ENCODE assay signal across 8 mouse cellular contexts in genomic region chrX:142390909-142391265, GRCm38 (mm10). TPM values are rescaled to one million over a fixed set of nuclear protein-coding genes. Genes with fewer than 3 reads are reported as not detected.
DNase-seq lines count a peak whose midpoint lies in the region; ATAC-seq and TF ChIP-seq lines count a peak whose summit lies in the region.

No protein-coding gene starts in this region.

- ATAC-seq in heart, embryonic 15.5 days (replicated peaks; ENCODE audit: insufficient number of reproducible peaks, insufficient read depth, low FRiP score, low read depth): no peak
- ATAC-seq in G1E (ENCODE audit: extremely low read depth, insufficient number of reproducible peaks, low FRiP score, poor library complexity, severe bottlenecking): peak; percentile 36
- ATAC-seq in hindbrain, embryonic 11.5 days (ENCODE audit: low FRiP score): no peak

- H3K9ac ChIP-seq in heart, embryonic 15.5 days: peak overlapping the region; percentile 71
- peak overlapping the region; percentile 56 for H3K9ac ChIP-seq in hindbrain, embryonic 11.5 days (ENCODE audit: low read depth, low read length)

- intact Hi-C loops in heart, postnatal 36 days (cut with DNase I): loop anchor here (5.0 kb wide), 1 partner anchor 291 kb away; the partner anchor contains the start of gene Tmem164

- H3K27ac ChIP-seq in heart, embryonic 15.5 days: peak overlapping the region; percentile 75
- no peak overlapping the region; the same call in 1 of the 2 replicates for H3K27ac ChIP-seq in hindbrain, embryonic 11.5 days (ENCODE audit: low read depth, low read length)
- peak overlapping the region; percentile 90 for H3K27ac ChIP-seq in midbrain, embryonic 10.5 days (replicated peaks)

- no peaks in the 10 kb centered on the region for H3K27me3 ChIP-seq in heart, embryonic 15.5 days
- no peaks in the 10 kb centered on the region for H3K27me3 ChIP-seq in G1E (ENCODE audit: insufficient read depth, low read length)
- peaks cover 5% of the 10 kb centered on the region for H3K27me3 ChIP-seq in hindbrain, embryonic 11.5 days (ENCODE audit: control insufficient read depth, insufficient read depth, low read length)
- H3K27me3 ChIP-seq in midbrain, embryonic 10.5 days (ENCODE audit: low read depth, poor library complexity, severe bottlenecking): peaks cover 59% of the 10 kb centered on the region

- no peak for TF ChIP-seq CTCF in G1E (IDR thresholded peaks at IDR 0.05; ENCODE audit: low read depth, low read length)

- 34% methylated on average over 7 of the region's 7 CpGs for WGBS in heart, embryonic 15.5 days
- WGBS in hindbrain, embryonic 11.5 days: 38% methylated on average over 7 of the region's 7 CpGs
- WGBS in midbrain, embryonic 10.5 days: 43% methylated on average over 7 of the region's 7 CpGs

- peak overlapping the region; percentile 76 for H3K4me3 ChIP-seq in heart, embryonic 15.5 days
- peak overlapping the region; percentile 77 for H3K4me3 ChIP-seq in G1E (ENCODE audit: low read depth, low read length)
- H3K4me3 ChIP-seq in hindbrain, embryonic 11.5 days (ENCODE audit: low read depth, low read length): peak overlapping the region; percentile 59
- peak overlapping the region; percentile 67 for H3K4me3 ChIP-seq in midbrain, embryonic 10.5 days

- no peaks in the 10 kb centered on the region for H3K4me1 ChIP-seq in heart, embryonic 15.5 days (replicated peaks)
- peaks cover 18% of the 10 kb centered on the region for H3K4me1 ChIP-seq in G1E (ENCODE audit: insufficient read depth, low read depth, low read length)
- no peaks in the 10 kb centered on the region for H3K4me1 ChIP-seq in hindbrain, embryonic 11.5 days (replicated peaks; ENCODE audit: control insufficient read depth, insufficient read depth, low read length)
- H3K4me1 ChIP-seq in midbrain, embryonic 10.5 days: peaks cover 9% of the 10 kb centered on the region

- peak overlapping the region; percentile 65 for H3K4me2 ChIP-seq in heart, embryonic 15.5 days
- H3K4me2 ChIP-seq in hindbrain, embryonic 11.5 days (replicated peaks; ENCODE audit: low read depth, low read length): peak overlapping the region; percentile 40

- H3K36me3 ChIP-seq in heart, embryonic 15.5 days: no peaks in the 10 kb centered on the region
- peaks cover 5% of the 10 kb centered on the region for H3K36me3 ChIP-seq in G1E (replicated peaks)
- H3K36me3 ChIP-seq in hindbrain, embryonic 11.5 days (ENCODE audit: control insufficient read depth, insufficient read depth, low read length): no peaks in the 10 kb centered on the region
- H3K36me3 ChIP-seq in midbrain, embryonic 10.5 days: no peaks in the 10 kb centered on the region

- no peaks in the 10 kb centered on the region for H3K9me3 ChIP-seq in heart, embryonic 15.5 days (replicated peaks)
- H3K9me3 ChIP-seq in G1E (replicated peaks): no peaks in the 10 kb centered on the region
- H3K9me3 ChIP-seq in hindbrain, embryonic 11.5 days (ENCODE audit: control insufficient read depth, low read length): no peaks in the 10 kb centered on the region
- no peaks in the 10 kb centered on the region for H3K9me3 ChIP-seq in midbrain, embryonic 10.5 days (replicated peaks)

- no peak for DNase-seq in heart, postnatal 36 days
- DNase-seq in G1E (ENCODE audit: low spot score): peak; percentile 19
- DNase-seq in hindbrain, embryonic 11.5 days (ENCODE audit: low spot score): no peak
- no peak for DNase-seq in midbrain, embryonic 10.5 days (ENCODE audit: low spot score)
- DNase-seq in ovary, postnatal 10 days (ENCODE audit: low spot score): no peak
- DNase-seq in embryo, embryonic 10 days (ENCODE audit: low spot score): no peak
- DNase-seq in kidney, postnatal 10 days: no peak

RNA-seq across cellular contexts. Expression of gene Acsl4, which starts 0.6 kb away (rescaled TPM):
- polyA plus RNA-seq in heart, embryonic 15.5 days (2015; fragmentation: Nextera tagmentation; extraction: Ambion mirVana): 13.1 and 13.5 TPM in 2 replicates
- 10 to 100 TPM in 1 of 2 experiments, 1 to 10 TPM in 1; 10.0 to 11.5 TPM for total RNA-seq in heart, postnatal 36 days (2021)
- total RNA-seq in G1E (2014; fragmentation: Nextera tagmentation) (176 and 184 TPM in 2 replicates), G1E (2017) (96.7 and 110 TPM in 2 replicates)
- polyA plus RNA-seq in G1E (2012): 4.2 and 6.1 TPM in 2 replicates
- 28.0 and 31.6 TPM in 2 replicates for polyA plus RNA-seq in hindbrain, embryonic 11.5 days (2014; fragmentation: Nextera tagmentation; extraction: Ambion mirVana)
- 22.0 and 24.3 TPM in 2 replicates for polyA plus RNA-seq in midbrain, embryonic 10.5 days (2016; fragmentation: Nextera tagmentation; extraction: Ambion mirVana)
